Mouse (Mus musculus) right cerebral cortex, postnatal 10 days (tissue): ENCODE measurements around the gene Satb2.

ENCODE experiments used
- DNase-seq, 2 experiments: peaks; one replicate each; pipeline ENCODE4 v3.0.0; 2021; ENCODE audit warnings: low spot score in 2 of 2

The Satb2 gene

DNA sequence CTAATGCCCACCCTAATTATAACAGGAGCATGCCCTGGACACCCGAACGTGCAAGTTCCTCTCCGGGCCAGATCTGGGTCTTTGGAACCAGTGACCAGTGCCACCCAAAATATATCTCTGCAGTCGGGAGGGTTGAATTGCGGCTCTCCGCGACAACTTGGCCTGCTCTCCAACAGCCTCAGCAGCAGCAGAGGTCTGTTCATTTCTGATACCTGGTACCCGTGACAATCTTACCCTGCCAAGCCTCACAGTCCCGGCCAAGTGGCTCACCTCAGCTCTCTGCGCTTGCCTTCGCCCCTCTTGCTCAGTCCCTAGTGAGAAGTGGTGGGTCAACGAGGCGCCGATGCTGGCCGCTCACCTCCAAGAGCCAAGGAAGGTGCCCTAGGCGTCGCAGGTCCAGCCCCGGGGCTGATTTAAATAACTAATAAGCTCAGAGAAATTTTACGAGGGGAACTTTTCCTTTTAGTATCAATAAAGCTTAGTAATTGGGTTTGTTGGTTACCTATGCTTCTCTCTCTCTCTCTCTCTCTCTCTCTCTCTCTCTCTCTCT, at the start of gene Satb2:
TSS of gene Satb2 (minus strand) at position 500 of the 550 bp plus-strand sequence.
- peak; percentile 28 to 42 for DNase-seq

DNA sequence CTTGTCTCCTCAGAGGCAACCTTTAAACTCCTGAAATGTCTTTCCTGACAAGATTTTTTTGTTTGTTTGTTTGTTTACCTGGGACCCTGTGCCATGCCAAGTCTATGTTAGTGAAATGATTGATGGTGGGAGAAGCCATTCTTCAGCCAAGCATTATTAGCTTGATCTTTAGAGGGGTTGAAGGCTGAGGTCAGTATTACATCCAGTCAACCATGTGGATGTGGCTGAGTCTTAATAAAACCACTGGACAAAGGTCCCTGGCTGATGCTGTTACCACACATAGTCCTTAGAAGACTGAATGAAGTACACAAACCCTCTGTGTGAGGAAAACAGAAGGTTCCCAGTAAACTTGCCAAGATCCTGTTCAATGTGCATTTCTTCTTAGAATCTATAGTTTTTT, 40.5 kb upstream of the Satb2 start:
- no peak for DNase-seq

DNA sequence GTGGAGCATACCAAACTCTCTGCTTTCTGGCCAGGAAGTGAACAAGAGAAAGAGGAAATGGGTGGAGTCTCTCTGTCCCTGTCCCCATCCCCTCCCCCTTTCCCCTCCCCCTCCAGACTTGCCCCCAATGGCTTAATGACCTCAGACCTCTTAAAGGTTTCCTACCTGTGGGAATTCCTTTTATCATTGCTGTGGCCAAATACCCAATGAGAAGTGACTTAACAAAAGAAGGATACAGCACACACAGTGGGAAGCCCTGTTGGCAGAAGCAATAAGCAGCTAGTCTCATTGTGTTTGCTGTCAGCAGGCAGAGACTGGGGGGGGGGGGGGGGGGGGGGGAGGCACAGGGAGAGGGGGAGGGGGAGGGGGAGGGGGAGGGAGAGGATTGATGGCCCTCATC, 35.4 kb upstream of the Satb2 start:
- DNase-seq: no peak

DNA sequence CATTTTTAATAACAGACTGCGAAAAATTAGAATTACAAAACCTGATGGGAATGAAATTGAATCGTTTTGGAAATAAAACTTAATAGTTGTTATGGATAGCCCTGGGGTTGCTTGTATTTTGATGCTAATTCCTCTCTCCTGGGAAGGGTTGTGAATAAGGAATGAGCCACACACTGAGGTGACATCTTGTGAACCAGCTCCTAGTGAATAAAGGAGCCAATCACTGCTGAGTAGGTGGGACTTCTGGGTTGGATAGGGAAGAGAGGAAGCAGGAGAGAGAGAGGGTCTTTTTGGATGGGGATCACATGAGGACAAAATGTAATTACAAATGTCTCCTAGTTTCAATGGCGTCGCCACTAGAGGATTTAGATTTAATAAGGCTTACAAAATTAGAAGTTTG, 30.7 kb upstream of the Satb2 start:
- no peak for DNase-seq

DNA sequence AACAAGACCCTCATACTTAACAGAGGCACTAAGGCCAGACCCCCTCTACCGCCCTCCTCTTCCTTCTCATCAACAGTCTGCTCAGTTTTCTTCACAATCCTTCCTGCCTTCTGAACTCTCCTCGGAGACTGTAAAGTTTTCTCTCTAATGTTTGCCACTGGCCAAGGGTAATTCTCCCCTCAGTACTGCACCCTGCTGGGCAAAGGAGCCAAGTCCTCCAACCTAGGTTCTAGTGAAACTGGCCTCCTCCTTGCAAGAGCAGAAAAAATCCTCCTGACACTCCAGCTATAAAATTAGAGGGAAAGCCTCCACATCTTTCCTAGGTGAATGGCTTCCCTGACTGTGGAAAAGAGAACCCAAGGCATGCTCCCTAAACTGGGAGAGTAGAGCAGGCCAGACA, 16.6 kb upstream of the Satb2 start:
- DNase-seq: no peak

DNA sequence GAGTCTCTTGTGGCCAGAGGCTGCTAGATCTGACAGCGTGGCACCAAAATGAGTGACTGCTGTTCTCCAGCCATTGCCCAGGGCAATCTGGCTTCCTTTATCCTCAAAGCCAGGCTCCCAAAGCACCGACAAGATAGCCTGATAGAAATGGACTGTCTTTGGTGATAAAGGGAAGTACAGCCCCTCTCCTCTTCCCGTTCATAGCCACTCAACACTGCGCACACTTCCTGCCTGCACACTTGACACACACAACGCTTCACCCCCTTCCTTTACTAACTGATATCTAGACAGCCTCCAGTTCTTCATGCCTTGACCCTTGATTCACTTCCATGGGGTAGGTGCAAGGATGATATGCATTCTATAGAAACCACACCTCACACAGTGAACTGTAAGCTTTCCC, 13.9 kb upstream of the Satb2 start:
- no peak for DNase-seq

DNA sequence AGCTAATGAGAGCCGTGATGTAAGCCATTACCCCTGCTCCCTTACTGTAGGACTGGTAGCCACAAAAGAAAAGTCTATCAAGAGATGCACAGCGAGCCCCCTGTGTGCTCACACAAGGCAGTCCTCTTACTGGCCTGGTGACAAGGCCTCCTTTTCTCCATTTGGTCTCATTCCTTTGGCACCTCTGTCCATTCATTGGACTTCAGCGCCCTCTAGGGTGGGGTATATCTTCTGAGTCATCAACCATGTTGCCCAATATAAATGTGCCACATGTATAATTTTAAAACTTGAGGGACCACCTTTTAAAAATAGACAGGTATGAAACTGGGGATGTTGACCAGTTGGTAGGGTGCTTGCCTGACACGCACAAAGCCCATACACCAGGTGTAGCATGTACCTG, 13.2 kb upstream of the Satb2 start:
- DNase-seq: no peak

DNA sequence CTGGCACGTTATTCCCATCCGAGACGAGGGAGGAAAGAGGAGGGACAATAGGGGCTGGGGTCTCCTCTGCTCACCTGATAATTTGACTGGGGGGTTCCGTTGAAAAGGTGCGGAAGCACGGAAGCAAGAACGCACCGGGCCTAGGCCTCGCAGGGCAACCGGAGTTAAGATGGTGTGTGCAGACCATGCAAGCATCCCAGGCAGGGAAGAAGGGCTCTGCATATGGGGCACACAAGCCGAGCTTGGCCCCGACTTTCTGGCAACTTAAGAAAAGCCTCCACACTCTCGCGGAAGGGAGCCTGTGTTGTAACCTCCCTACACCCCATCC, 6.0 kb upstream of the Satb2 start:
- DNase-seq: no peak

DNA sequence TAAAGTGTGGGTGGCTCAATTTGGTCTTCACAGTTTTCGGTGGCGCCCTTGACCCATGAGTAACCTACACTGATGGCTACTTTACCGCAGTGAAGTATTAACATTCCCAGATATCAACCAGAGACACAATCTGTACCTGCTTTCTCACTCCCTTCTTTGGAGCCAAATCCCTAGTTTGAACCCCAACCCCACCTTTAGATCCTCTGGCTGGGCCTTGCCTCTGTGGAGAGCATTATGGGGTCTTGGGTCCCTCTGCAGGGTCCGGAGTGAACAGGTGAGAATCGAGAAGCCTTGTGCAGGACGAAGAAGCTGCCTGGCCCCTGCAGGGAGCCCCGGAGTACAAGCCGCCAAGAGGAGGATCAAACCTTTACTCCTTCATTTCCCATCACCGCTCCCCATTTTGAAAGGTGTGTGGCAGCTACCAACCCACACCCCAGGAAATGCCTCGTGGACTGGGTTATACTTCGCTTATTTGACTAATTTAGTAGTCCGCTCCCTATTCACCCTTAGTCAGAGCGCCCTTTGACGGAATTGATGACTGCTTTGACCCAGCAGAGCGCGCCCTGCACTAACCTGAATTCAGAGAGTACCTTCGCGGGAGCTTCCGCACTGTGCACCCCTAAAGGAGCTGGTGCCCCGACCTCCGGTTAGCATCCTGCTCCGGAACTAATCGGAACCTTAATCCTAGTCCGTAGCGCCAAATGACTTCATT, 5.5 kb upstream of the Satb2 start:
- DNase-seq: no peak

DNA sequence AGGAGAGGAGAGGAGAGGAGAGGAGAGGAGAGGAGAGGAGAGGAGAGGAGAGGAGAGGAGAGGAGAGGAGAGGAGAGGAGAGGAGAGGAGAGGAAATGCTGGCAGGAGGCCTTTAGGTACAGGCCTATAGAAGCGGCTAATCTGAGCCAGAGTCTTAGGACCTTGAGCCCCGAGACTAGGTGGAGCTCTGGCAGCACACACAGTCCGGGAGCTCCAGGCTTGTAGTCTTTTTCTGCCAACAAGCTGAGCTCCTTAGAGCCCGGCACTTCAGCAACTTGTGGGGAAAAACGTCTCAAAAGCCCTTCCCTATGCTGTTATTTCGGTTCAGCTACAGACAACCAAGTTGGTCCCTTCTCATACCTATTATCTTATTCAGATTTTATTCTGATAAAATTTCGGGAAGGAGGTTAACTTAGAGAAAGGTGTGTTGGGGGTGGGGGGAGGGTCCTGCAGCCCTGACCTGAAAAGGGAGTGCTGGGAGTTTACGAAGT, 4.7 kb upstream of the Satb2 start:
- no peak for DNase-seq

DNA sequence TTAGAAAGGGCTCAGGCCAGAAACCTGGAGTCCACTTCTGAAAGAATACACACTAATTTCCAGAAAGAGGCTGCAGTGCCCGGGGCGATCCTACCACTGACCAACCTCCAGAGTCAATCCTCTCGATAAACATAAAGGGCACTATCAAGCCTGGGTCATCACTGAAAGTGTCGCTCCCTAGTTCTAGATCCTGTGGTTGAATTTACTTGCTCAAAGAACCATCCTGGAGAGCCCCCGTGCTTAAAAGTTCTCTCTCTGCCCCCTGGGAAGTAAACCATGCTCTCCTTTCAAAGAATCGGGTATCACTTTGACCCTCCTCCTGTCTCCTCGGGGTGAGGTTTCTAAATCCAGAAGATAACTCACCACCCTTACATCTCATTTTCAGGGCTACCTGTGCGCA, 4.2 kb upstream of the Satb2 start:
- DNase-seq: no peak

DNA sequence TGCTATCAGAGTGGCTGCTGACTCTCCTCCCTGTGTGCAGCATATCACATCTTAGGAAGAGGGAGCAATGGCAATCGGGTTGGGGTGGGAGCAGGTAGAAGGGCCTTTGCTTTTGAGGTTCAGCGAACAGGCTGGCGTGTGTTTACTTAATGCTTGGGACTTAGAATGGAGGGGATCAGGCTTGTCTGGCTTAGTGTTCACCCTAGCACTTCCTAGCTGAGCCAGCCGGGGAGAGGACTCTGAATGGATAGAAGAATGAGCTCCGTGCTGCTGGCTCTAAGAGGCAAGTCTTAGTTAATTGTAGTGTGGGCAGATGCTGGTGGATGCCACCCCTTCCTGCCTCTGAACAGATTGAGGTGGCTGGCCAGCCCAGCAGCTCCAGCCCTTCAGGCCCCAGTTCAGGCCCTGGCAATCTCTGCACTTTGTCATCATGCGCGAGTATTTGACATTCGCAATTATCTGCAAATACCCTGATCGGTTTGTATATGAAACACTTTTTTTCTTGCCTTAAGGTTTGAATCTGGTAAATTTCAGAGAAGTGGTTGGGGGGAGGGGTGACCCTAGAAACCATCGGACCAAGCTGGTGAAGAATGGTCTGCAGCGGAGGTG, 3.6 kb upstream of the Satb2 start:
- no peak for DNase-seq

DNA sequence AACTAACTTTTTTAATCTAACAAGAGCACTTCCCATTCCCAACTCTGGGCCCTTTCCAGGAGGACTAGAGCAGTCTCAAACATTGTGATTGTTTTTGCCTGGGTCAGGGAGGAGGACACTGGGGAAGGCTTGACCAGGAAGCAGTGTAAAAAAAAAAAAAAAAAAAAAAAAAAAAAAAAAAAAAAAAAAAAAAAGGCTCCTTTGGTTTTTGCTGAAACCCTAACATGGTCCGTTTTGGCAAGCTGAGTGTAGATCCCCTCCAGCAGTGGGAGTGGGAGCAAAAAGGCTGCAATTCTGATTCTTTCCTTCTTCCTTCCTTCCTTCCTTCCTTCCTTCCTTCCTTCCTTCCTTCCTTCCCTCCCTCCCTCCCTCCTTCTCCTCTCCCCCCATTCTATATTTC, 3.1 kb upstream of the Satb2 start:
- DNase-seq: no peak

DNA sequence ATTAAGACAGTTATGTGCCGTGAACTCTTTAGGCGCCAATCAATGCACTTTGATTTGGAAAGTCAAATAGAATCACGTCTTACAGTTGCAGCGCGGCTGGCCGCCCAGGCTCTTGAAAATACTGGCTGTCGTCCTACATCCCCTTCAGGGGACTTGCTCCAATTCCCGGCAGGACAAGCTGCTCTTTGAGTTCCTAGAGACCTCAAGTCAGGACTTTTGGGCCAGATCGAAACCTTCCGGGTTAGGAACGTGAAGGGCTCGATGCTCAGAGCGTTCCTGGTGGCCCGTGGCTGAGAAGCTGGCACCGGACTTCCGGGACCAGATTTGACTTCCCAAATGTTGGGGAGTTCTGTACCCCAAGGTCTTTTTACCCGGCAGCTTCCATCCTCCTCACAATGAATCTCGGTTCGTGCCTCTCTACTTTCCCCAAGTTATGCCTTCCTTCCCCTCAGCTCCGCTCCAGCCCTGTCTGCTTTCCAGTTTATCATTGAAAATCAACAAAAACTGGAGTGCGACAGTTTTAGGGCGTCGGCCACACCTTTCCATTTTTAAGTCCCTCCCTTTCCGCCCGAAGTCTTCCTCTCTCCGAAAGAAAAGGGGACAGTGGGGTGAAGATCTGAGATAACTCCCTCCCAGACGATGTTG, 2.3 kb upstream of the Satb2 start:
- DNase-seq: no peak

DNA sequence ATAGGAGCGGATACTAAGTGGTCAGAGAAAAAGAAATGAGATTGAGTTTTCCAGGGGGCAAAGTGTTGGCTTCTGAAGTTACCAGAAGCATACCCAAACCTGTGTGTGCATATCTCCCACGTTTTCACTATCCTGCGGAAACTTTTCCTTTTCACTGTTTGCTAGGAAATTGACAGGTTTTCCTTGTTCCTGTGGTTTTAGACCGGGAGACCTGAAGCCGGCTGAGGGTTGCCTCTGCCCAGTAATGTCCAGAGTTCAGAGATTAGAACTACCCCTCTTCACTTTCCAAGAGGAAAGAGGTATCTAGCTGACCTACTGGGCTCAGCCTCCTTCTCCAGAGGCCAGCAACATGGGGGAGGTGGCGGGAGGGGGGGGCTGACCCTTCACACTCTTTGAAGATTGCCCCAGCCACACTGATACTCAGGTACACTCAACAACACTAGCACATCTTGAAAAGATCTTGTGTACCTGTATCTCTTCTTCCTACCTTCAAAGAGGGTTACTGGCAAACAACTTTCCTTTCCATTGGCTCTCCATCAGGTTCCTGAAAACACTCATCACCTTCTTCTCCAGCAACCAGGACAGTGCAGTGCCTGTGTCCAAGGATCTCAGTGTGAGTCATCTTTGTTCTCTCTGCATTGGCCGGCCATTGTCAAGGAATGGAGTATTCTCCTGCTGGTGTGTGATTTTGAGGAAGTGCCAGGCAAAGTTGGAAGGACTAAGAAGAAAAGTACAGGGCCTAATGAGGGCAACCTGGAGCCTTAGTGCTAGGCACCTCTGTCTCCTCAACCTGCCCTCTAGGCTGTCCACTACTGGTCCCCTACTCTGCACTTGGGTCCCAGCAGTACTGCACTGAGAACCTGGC, 1.3 kb upstream of the Satb2 start:
- DNase-seq: peak in 1 of 2 experiments; percentile 6

DNA sequence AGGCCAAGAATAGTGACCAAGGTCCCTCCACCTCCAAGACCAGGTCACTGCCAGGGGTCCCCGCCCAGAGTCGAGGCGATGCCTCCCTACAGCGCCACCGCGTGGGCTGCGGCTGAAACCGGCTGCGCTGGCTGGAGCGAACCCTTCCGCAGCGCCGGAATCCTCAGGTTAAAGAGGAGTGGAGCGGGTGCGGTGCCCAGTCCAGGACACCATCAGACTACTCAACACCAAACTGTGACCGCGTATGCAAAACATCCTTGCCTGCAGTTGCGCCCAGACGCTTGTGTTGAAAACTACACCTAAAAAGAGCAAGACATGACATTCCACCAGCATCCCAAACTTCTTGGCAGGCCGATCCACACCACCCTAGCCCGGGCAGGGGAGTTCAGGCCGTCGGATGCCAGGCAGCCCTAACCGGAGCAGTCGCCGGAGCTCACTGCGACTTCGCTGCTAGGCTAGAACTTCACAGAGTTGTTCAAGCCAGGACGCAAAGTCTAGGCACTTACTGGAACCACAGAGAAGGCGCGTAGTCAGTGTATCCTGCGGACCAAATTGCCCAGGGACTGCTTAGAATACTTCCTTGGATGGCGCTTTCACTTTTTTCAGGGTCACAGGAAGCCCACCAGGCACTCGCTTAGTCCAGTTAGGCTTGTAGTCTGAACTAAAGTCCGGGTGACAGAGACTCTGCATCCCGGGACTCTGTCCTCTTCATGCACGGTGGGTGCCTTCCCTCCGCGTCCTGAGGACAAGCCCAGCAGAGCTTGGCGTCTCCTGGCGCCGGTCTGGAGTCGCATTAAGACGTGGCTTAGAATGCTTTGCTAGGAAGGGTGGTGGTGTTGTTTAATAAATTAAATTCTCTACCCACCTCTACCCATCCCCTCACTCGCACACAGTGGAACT, 999 bp downstream of the Satb2 start:
- DNase-seq: peak; percentile 71 to 78

DNA sequence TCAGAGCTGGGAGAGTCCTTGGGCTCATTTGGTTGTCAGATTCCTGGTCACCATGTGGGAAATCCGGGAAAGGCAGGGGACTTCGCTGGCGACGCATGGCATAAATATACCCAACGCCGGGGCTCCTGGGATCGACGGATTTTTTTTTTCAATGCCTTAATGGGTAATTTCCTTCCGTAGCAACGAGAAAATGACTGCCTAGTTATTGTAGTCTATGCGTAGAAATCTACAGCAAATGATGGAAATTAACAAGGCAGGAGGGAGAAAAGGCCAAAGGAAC, 1.7 kb downstream of the Satb2 start:
- DNase-seq: no peak

DNA sequence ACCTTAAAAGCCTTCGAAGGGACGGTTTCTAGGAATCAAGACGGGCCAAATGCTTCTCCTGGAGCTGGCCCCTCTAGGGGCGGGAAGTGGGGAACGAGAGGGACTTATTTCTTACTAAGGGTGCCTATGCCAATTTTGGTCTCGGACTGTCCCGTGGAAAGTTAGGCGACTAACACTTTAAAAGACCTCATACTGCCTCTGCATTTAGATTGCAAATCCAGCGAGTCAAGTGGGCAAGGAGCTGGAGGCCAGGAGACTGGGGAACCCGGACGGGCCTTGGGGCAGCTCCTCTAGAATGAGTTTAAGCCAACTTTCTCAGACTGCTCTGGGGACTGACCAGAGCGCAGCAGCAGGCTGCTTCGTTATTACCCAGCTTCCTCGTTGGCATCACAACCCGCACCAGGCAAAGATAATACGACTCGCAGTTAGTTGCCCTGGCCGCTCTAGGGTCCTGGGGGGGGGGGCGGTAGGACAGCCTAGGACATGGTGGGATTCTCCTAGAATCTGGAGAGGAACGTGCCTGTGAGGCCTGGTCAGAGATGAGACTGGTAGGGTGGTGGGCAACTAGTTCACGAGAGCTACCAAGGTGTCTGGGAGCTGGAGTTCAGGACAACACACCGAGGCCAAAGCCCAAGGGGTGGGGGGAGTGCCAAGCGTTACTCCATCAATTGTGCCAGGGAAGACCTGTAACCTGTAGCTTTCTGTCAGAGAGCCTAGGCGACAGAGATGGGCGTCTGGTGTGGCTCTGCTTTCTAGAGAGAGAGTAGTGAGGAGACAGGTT, 2.2 kb downstream of the Satb2 start:
- DNase-seq: peak in 1 of 2 experiments; percentile 45

DNA sequence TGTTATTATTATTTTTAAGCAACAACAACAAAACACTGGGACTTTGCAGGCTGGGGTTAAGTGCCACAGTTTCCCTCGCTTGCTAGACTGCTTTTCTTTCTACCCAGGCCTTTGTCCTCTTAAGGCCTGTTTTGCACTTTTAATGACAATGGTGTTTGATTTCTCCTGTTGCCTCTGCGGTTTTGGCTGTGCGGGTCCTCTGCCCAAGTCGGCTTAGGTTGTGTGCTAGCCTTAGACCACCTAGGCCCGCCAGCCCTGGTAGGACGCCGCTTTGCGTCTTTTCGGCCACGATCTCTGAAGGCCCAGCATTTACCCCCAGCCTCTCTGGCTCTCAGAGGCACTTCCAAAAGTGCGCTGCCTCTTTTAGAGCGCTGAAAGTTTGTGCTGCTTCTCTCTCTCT, 2.9 kb downstream of the Satb2 start:
- DNase-seq: no peak

DNA sequence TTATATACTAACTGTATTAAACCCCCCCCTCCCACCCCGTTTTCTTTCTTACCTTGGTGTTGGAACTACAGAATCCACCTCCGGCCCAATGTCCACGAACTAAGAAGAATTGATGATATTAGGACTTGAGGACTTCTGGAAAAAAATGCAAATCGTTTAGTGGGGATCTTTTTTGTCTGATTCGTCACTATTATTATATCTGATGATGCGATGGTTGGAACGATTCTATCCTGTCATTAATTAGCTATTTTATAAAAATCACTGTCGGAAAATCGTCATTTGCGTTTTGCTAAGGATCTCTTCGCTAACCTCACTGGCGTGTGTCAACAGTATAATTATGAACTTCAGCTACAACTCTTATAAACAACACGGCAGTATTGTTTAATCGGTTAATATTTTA, 4.3 kb downstream of the Satb2 start:
- DNase-seq: no peak

DNA sequence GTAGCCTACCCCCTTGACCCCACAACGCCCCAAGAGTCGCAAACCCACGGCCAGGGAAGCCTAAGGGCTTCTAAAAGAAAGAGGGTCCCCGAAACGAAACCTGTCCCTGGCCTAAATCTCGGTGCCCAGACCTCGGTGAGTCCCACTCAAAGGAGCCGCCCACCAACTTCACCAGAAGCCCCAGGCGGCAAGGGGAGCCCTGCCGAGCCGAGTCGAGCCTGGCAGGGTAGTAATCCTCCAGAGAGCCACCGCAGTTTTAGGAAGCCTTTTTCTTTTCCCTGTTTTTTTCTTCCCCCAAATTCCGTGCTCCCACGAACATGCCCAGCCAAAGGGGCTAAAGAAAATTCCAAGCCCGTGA, 4.9 kb downstream of the Satb2 start:
- DNase-seq: no peak
